In genomic region chr14:34761082-34761959, GRCm38 (mm10) we compare ENCODE assay signal across 18 mouse cellular contexts. TPM values are rescaled to one million over a fixed set of nuclear protein-coding genes. Genes with fewer than 3 reads are reported as not detected.
DNase-seq lines count a peak whose midpoint lies in the region; TF ChIP-seq lines count a peak whose summit lies in the region.
"Had no signal": no experiment of that assay in that cellular context is flagged by ENCODE, and none has a peak within 500 bp of the region (broad histone marks: within the 10 kb centered on the region; RNA-seq: fewer than 3 reads in every experiment).

No protein-coding gene starts in this region.

- peak overlapping the region; percentile 35; the same call in 1 of the 2 replicates for H3K27ac ChIP-seq in gastrocnemius, adult 2 months
- H3K27ac ChIP-seq: forebrain, embryonic 13.5 days; limb, embryonic 10.5 days; macrophage; midbrain, embryonic 12.5 days; neural tube, embryonic 12.5 days had no signal

- intact Hi-C loops in gastrocnemius, adult 2 months (cut with DNase I): no loop called here
- intact Hi-C loops in left cerebral cortex, postnatal 4 days (cut with DNase I): no loop called here

- no peak overlapping the region for H3K4me3 ChIP-seq in gastrocnemius, adult 2 months
- H3K4me3 ChIP-seq: forebrain, embryonic 13.5 days; limb, embryonic 10.5 days; liver, embryonic 13.5 days; midbrain, embryonic 12.5 days; neural tube, embryonic 12.5 days had no signal

- DNase-seq in gastrocnemius, adult 2 months: peak; percentile 49
- DNase-seq in gastrocnemius, postnatal 10 days: no peak
- peak; percentile 22 for DNase-seq in left cerebral cortex, adult 11 months (ENCODE audit: low spot score)
- DNase-seq in left cerebral cortex, postnatal 4 days: no peak
- DNase-seq in A20 (ENCODE audit: low read depth, low spot score): peak; percentile 86
- DNase-seq in induced T-regulatory cell, adult 2 months (ENCODE audit: low read depth): peak; percentile 14
- DNase-seq in thymus, postnatal 4 days: no peak
- DNase-seq: adrenal gland, adult 2 months; cerebellum, adult 8-10 months; layer of hippocampus, postnatal 36 days; liver, embryonic 13.5 days had no signal

- TF ChIP-seq CTCF in gastrocnemius, adult 2 months (IDR thresholded peaks at IDR 0.05): no peak

RNA-seq across cellular contexts. Expression of gene Grid1, which starts 58.6 kb away (rescaled TPM):
- total RNA-seq in gastrocnemius, adult 2 months (2021): not detected
- under 1 TPM; 0.23 to 0.32 TPM for total RNA-seq in gastrocnemius, postnatal 10 days (2021)
- 10 to 100 TPM; 42.9 to 51.1 TPM for total RNA-seq in left cerebral cortex, postnatal 4 days (2021)
- total RNA-seq: gastrocnemius, adult 8-10 months; monocyte, adult 5-6 weeks had no signal

Comparison
In these comparisons a context has a peak if more than half of its experiments do, and no peak if none do; other contexts are left out.
1. DNase-seq: peak in gastrocnemius, adult 2 months (single experiment), left cerebral cortex, adult 11 months (single experiment), A20 (single experiment) and induced T-regulatory cell, adult 2 months (single experiment); none in gastrocnemius, postnatal 10 days (single experiment), left cerebral cortex, postnatal 4 days (single experiment) and thymus, postnatal 4 days (single experiment).
2. RNA of gene Grid1, which starts 58.6 kb away (total RNA-seq): 42.9 to 51.1 TPM in left cerebral cortex, postnatal 4 days; 0.23 to 0.32 TPM in gastrocnemius, postnatal 10 days and not detected in gastrocnemius, adult 2 months; every median in the first group is over 10 times any median in the second.